Mouse (Mus musculus): ENCODE data around the gene Vamp1. TPM values are rescaled to one million over a fixed set of nuclear protein-coding genes. Genes with fewer than 3 reads are reported as not detected.

The Vamp1 gene
- 95.8 TPM for total RNA-seq (2023)

DNA sequence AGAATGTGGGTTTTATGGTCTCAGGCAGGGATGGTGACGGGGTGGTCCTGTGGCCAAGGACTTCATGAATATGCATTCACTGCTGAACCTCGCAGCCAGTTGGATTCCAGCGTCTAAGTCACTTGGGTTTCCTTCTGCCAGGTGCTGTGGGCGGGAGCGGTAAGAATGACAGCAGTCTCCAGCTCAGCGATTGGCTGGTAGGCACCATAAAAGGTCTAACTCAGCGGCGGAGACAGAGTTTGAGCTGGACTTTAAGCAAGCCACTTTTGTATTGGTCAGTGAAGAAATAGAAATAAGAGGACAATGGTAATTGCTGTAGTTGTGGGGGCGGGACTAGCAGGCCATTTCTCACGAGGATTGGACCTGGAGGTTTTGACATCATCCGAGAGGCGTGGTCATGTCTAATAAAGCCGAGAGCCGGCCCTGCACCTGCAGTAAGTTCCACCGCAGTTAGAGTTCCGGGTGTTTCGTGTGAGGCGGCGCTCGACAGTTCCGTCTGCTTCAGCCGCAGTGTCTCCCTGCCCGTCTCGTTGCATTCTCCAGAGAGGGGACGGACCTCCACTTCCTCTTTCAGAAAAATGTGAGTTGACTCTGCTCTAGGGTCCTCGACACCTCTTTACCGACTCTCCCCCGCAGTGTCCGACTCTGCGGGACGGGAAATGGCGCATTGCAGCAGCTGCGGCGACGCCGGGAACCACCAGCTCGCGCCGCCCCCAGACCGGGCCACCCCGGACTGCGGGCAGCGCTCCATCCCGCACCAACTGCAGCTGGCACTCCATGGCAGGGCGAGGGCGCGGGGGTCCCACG is at the start of gene Vamp1:
Gene Vamp1 (plus strand): TSS at position 404 of the 807 bp plus-strand sequence.

DNA sequence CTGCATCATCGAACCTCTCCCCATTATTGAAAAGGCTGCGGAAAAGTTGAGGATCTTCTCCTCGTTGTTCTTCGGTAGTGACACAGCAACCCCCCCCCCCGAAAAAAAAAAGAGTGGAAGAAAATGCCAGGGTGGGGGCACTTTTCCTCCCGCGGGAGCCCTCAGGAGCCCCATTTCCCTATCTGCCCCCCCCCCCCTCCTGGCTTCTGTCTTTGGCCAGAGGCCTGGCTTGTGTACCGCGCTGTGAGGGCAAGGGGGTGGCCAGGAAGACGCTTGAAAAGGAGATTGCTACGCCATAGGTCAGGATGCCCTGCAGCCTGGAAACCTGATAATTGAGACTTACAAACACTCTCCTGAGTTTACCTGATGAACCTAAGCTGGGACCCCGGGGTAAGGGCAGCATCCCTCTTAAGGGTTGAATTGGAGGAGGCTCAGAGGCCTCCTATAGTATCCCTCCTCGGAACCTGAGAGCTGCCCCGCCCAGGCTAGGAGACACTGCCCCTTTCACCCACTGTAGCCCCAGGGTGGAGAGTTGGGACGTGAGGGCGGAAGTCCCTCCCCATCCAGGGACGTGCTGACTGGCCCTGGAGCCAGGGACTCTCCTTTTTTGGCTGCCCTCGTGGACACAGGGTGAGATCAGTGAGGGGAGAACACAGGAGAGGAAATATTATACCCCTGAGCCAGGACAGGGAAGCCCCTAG is 49.1 kb upstream of the Vamp1 start, which contains the start of gene Gapdh:
Gene Gapdh (minus strand): TSS at position 417 of the 701 bp plus-strand sequence.

DNA sequence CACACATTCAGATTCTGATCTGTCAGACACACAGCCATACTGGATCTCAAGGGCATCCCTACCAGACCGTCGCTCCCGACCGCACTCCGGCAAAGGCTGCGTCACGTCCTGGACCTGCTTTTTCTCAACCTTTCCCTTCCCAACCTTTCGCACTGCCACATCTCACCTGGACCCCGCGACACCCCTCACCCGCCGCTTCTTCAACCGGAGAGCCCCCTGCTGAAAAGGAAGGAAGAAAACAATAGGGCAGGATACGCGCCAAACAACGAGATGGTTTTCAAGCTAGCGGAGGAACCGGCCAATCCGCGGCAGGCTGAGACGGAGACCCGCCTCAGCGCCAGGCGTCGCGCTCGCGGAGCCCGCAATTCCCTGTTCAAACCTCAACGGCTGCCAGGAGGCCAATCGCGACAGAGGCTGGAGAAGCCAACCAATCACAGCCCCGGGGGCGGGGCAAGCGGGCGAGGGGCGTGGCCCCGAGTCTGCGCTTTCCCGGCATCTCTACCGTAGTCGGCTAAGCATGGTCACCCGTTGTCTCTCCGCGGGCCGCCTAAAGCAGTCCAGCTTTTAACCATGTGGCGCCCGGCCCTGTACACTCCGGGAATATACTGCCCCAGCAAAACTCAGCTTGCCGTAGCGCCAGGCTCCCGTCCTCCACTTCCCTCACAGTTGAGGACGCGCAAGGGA is 23.9 kb upstream of the Vamp1 start, which contains the start of the genes Ncapd2 and Mrpl51:
Gene Ncapd2 (minus strand): TSS at position 370 of the 684 bp plus-strand sequence.
Gene Mrpl51 (plus strand): TSS at position 470 of the 684 bp plus-strand sequence.

DNA sequence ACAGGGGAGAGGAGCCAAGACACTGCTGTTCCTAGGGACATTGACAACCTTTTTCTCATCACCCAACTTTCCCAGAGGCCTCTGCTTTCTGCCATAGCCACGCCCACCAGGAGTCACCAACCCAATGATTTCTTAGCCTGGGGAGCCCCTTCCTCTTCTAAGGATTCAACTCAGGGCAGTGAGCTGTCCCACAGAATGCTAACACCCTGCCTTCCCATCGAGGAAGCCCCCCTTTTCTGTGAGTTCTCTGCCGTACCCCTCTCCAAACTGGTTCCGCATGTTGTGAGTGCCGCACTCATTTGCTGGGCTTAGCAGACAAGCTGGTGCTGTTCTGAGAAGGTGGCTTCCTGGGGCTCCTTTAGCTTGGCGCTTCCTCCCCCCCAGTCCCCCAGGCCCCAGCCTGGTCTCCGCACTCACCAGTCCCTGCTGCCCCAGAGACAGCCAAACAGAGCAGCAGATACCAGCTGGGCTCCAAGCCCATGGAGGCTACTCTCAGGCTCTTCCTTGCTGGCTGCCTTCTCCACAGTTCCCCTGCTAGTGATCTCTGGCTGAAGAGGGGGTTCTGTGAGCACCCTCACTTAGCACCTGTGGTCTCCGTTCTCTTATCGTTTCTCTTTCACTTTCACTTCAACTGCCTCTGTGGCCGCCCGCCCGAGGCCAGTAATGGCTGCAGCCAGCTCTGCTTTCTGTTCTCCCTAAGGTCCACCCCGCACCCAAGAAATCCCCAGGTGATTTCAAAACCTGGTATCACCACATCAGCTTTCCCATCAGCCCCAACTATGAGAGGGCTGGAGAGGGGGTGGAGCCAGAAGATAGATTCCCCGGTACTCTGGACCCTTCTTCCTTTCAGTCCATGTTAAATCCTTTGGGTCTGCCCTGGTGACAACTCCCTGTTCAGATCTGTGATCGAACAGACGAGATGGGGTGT is 16.0 kb downstream of the Vamp1 start, which contains the start of gene Tapbpl:
Gene Tapbpl (minus strand): TSS at position 744 of the 928 bp plus-strand sequence.

DNA sequence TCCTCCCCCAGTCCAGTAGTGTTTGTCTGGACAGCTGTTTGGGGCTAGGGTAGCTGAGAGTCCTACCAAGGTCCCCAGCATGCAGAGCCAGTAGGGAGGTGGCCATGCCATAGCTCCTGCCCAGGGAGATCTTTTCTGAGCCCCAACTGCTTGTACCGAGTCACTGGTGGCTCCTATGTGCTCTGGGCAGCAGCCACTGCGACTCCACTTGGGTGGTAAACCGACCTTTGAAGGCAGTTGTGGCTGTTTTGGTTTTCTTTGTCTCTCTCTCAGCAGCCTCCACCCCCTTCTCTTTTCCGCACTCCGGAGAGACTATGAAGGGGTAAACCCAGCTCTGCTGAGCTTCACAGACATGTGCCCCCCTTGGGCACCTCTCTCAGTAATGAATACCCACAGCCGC is 21.4 kb downstream of the Vamp1 start, which contains the start of gene Cd27:
Gene Cd27 (minus strand): TSS at position 229 of the 400 bp plus-strand sequence.

DNA sequence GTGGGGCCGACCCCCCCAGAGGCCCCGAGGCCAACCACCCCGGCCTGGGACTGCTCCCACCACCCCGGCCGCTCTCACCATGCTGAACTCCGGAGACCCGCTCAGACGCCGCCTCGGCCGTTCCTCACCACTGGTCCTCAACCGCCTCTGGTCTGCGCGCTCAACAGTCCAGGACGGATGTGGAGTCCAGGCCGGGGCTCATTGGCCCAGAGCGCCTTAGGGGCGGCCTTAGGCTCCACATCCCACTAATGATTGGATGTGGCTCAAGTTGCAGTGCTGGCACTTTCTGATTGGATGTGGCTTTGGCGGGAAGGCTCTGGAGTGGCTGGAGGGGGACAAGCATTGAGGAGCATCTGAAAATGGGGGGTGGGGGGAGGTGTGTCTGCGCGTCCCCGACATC is 70.5 kb downstream of the Vamp1 start, which contains the start of gene Tuba3a:
Gene Tuba3a (minus strand): TSS at position 153 of the 400 bp plus-strand sequence.

Other genes with a start within 250 kb of the Vamp1 start
- gene Pianp, start 218.9 kb upstream of the Vamp1 start, total RNA-seq (2023) = 1.1 TPM
- gene Zfp384, start 206.4 kb upstream of the Vamp1 start, total RNA-seq (2023) = 79.4 TPM
- 72.1 TPM for gene Ing4, start 175.8 kb upstream of the Vamp1 start, total RNA-seq (2023)
- 10.1 TPM for gene Acrbp, start 165.9 kb upstream of the Vamp1 start, total RNA-seq (2023)
- 12.8 TPM for gene Lpar5, start 147.6 kb upstream of the Vamp1 start, total RNA-seq (2023)
- gene Chd4, start 119.6 kb upstream of the Vamp1 start, total RNA-seq (2023) = 269 TPM
- gene Nop2, start 83.6 kb upstream of the Vamp1 start, total RNA-seq (2023) = 31.9 TPM
- 32.4 TPM for gene Iffo1, start 70.3 kb upstream of the Vamp1 start, total RNA-seq (2023)
- gene Gapdh, start 49.1 kb upstream of the Vamp1 start, total RNA-seq (2023) = 445 TPM
- gene Ncapd2, start 23.9 kb upstream of the Vamp1 start, total RNA-seq (2023) = 28.7 TPM
- gene Mrpl51, start 23.8 kb upstream of the Vamp1 start, total RNA-seq (2023) = 19.4 TPM
- gene Tapbpl, start 16.3 kb downstream of the Vamp1 start, total RNA-seq (2023) = 29.7 TPM
- gene Cd27, start 21.5 kb downstream of the Vamp1 start, total RNA-seq (2023) = 174 TPM
- gene Tuba3a, start 70.5 kb downstream of the Vamp1 start, total RNA-seq (2023) = not detected
- 0.88 TPM for gene Ltbr, start 98.3 kb downstream of the Vamp1 start, total RNA-seq (2023)
- not detected for gene Scnn1a, start 105.1 kb downstream of the Vamp1 start, total RNA-seq (2023)
- gene Tnfrsf1a, start 133.8 kb downstream of the Vamp1 start, total RNA-seq (2023) = 71.1 TPM
- gene Plekhg6, start 165.2 kb downstream of the Vamp1 start, total RNA-seq (2023) = not detected

Data from CD4-positive naive resting alpha-beta T cell, adult 76 days (primary cell).